Mouse (Mus musculus): ENCODE results near the gene Magi2.

GRCm38 (mm10) chr5:20251541-20251940 lies 1024.7 kb downstream of the Magi2 start:
- TF ChIP-seq POLR2A (IDR thresholded peaks at IDR 0.05; ENCODE audit: control insufficient read depth, extremely low read depth, insufficient read depth, low read length, poor library complexity) (no peak), CTCF (IDR thresholded peaks at IDR 0.05; ENCODE audit: borderline replicate concordance, control insufficient read depth, extremely low read depth, insufficient read depth, low read length, poor library complexity) (no peak)

Measured in thymus, adult 2 months (tissue).